Mouse (Mus musculus) kidney, adult 2 months (tissue): ENCODE measurements around the gene Ccr7.

Experiments used
- CTCF ChIP-seq: fragments of 200-500 bp; conservative IDR thresholded peaks from 2 replicates; pipeline ENCODE4 v1.5.1; 2011; ENCODE audit warnings: low read depth, mild to moderate bottlenecking, control low read depth, low read length, moderate library complexity, mixed read lengths; ENCODE audit not compliant: insufficient read depth, insufficient read length
- POLR2A ChIP-seq: fragments of 200-500 bp; IDR thresholded peaks from one replicate; pipeline ENCODE4 v1.6.1; 2011; ENCODE audit warnings: low read depth, low read length, control low read depth

GRCm38 (mm10) chr11:99168030-99168474 lies 13.2 kb upstream of the Ccr7 start:
- TF ChIP-seq CTCF (no peak), POLR2A (no peak)
